Mouse (Mus musculus) thymus, adult 2 months (tissue): ENCODE results near the gene 3110082I17Rik.

ENCODE experiments used
- CTCF ChIP-seq: fragments of 200-500 bp; IDR thresholded peaks from 2 replicates; pipeline ENCODE4 v1.5.1; 2012; ENCODE audit warnings: mild to moderate bottlenecking, control low read depth, low read length, moderate library complexity, borderline replicate concordance; ENCODE audit not compliant: control insufficient read depth, poor library complexity, insufficient read depth; ENCODE audit errors: extremely low read depth
- POLR2A ChIP-seq: fragments of 200-500 bp; IDR thresholded peaks from 2 replicates; pipeline ENCODE4 v1.6.1; 2012; ENCODE audit warnings: mild to moderate bottlenecking, low read length, control low read depth, moderate library complexity; ENCODE audit not compliant: control insufficient read depth, poor library complexity, insufficient read depth; ENCODE audit errors: extremely low read depth

GRCm38 (mm10) chr5:139311822-139312221 is 148.5 kb downstream of the 3110082I17Rik start:
- no peak for TF ChIP-seq POLR2A
- TF ChIP-seq CTCF, result no peak
